Mouse (Mus musculus) olfactory bulb, adult 2 months (tissue): Measurements from ENCODE around the gene Hrh3.

Source experiments
- CTCF ChIP-seq: fragments of 200-500 bp; IDR thresholded peaks from 2 replicates; pipeline ENCODE4 v1.5.1; 2012; ENCODE audit warnings: low read depth, mild to moderate bottlenecking, low read length, moderate library complexity; ENCODE audit not compliant: insufficient read depth
- POLR2A ChIP-seq: fragments of 200-500 bp; IDR thresholded peaks from 2 replicates; pipeline ENCODE4 v1.6.1; 2012; ENCODE audit warnings: mild to moderate bottlenecking, low read depth, low read length, moderate library complexity; ENCODE audit not compliant: insufficient read depth

- TF ChIP-seq POLR2A (no peak), CTCF (no peak)
These were observed 18.2 kb downstream of the Hrh3 start for GRCm38 (mm10) chr2:180085926-180086636.
